Mouse (Mus musculus) C2C12 (cell line): ENCODE measurements around the gene Phb2. TPM values are rescaled to one million over a fixed set of nuclear protein-coding genes. Genes with fewer than 3 reads are reported as not detected.

Experiments used
- H3K27me3 ChIP-seq: one replicate; pipeline ENCODE4 v1.6.1; 2011; ENCODE audit not compliant: control insufficient read depth, insufficient read depth, insufficient read length
- H3K36me3 ChIP-seq: one replicate; pipeline ENCODE4 v1.6.1; 2011; ENCODE audit not compliant: control insufficient read depth, insufficient read depth
- H3K4me3 ChIP-seq: one replicate; pipeline ENCODE4 v1.5.1; 2011; ENCODE audit warnings: mild to moderate bottlenecking, control low read depth; ENCODE audit not compliant: poor library complexity, insufficient read depth, severe bottlenecking
- H3K79me2 ChIP-seq: one replicate; pipeline ENCODE4 v1.6.1; 2011; ENCODE audit not compliant: control insufficient read depth, insufficient read depth
- H3K79me3 ChIP-seq: one replicate; pipeline ENCODE4 v1.6.1; 2011; ENCODE audit warnings: low read depth, control low read depth
- H3ac ChIP-seq: one replicate; pipeline ENCODE3; 2011; ENCODE audit warnings: low read depth; ENCODE audit not compliant: control insufficient read depth, insufficient read length
- CEBPB ChIP-seq: IDR thresholded peaks from one replicate; pipeline ENCODE4 v1.6.1; 2011; ENCODE audit warnings: low read depth, mild to moderate bottlenecking, control low read depth, moderate library complexity
- CTCF ChIP-seq: IDR thresholded peaks from one replicate; pipeline ENCODE4 v1.5.1; 2011; ENCODE audit not compliant: control insufficient read depth, insufficient read depth, insufficient read length
- FOSL1 ChIP-seq: IDR thresholded peaks from one replicate; pipeline ENCODE4 v1.8.0; 2011; ENCODE audit warnings: mild to moderate bottlenecking, low read length; ENCODE audit not compliant: poor library complexity, insufficient read depth, severe bottlenecking
- MAX ChIP-seq: IDR thresholded peaks from one replicate; pipeline ENCODE4 v1.6.1; 2011; ENCODE audit warnings: mild to moderate bottlenecking, control low read depth
- MYOD1 ChIP-seq: IDR thresholded peaks from one replicate; pipeline ENCODE4 v1.6.1; 2011; ENCODE audit warnings: low read depth; ENCODE audit not compliant: control insufficient read depth, insufficient read length
- MYOG ChIP-seq: IDR thresholded peaks from one replicate; pipeline ENCODE4 v1.6.1; 2011; ENCODE audit not compliant: control insufficient read depth, insufficient read length; ENCODE audit errors: extremely low read depth
- USF1 ChIP-seq: IDR thresholded peaks from one replicate; pipeline ENCODE4 v1.6.1; 2011; ENCODE audit warnings: low read depth, mild to moderate bottlenecking, control low read depth, moderate library complexity
- polyA plus RNA-seq: library from polyadenylated mRNA; unstranded; fragments of >200 nt; fragmentation: generic; extraction: Trizol; gene quantifications from one replicate; pipeline ENCODE4 v1.2.1, GENCODE M21; 2012; ENCODE audit warnings: missing spikeins

Phb2 gene
- polyA plus RNA-seq, 1 experiment, result 456 TPM

- Histone ChIP-seq H3ac (no peak overlapping the region), H3K27me3 (no peaks in the 10 kb centered on the region), H3K36me3 (no peaks in the 10 kb centered on the region), H3K79me2 (no peaks in the 10 kb centered on the region), H3K4me3 (no peak overlapping the region), H3K79me3 (no peaks in the 10 kb centered on the region)
- TF ChIP-seq CEBPB (no peak), CTCF (no peak), FOSL1 (no peak), MYOD1 (no peak), USF1 (no peak), MYOG (no peak)
Observed at GRCm38 (mm10) chr6:124723541-124723940, 11.4 kb downstream of the Phb2 start.

GRCm38 (mm10) chr6:124724472-124724871, 12.3 kb downstream of the Phb2 start:
- TF ChIP-seq MYOG, result no peak
- no peak for TF ChIP-seq MAX
- TF ChIP-seq USF1, result no peak
- TF ChIP-seq FOSL1, result no peak
- TF ChIP-seq MYOD1, result no peak
- no peak for TF ChIP-seq CEBPB
- TF ChIP-seq CTCF, result no peak
- no peaks in the 10 kb centered on the region for H3K27me3 ChIP-seq
- no peaks in the 10 kb centered on the region for H3K79me2 ChIP-seq
- H3K4me3 ChIP-seq, result no peak overlapping the region
- H3ac ChIP-seq, result no peak overlapping the region
- no peaks in the 10 kb centered on the region for H3K79me3 ChIP-seq
- no peaks in the 10 kb centered on the region for H3K36me3 ChIP-seq

DNA sequence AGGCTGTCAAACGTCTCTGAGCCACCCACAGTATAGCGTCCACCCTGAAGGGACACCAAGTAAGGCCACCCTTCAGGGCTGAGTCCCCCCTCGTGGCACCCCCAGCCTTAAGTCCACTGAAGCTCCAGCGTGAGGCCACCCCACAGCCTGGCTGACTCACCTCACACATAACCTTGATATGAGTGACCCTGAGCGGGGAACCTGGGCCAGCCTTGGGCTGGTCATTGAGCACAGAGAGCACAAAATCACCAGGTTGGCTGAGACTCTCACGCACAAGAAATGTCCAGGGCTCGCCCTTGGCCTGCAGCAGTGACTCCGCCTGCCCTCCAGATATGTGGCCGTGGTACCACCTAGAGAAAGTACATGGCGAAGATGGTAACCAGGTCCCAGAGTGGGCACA, 16.5 kb downstream of the Phb2 start:
- no peaks in the 10 kb centered on the region for H3K79me2 ChIP-seq
- H3K27me3 ChIP-seq, result no peaks in the 10 kb centered on the region
- no peak overlapping the region for H3ac ChIP-seq
- no peaks in the 10 kb centered on the region for H3K79me3 ChIP-seq
- no peak overlapping the region for H3K4me3 ChIP-seq
- H3K36me3 ChIP-seq, result no peaks in the 10 kb centered on the region
- no peak for TF ChIP-seq MYOD1
- TF ChIP-seq USF1, result no peak
- no peak for TF ChIP-seq MAX
- no peak for TF ChIP-seq CEBPB
- no peak for TF ChIP-seq CTCF
- TF ChIP-seq FOSL1, result no peak
- no peak for TF ChIP-seq MYOG

DNA sequence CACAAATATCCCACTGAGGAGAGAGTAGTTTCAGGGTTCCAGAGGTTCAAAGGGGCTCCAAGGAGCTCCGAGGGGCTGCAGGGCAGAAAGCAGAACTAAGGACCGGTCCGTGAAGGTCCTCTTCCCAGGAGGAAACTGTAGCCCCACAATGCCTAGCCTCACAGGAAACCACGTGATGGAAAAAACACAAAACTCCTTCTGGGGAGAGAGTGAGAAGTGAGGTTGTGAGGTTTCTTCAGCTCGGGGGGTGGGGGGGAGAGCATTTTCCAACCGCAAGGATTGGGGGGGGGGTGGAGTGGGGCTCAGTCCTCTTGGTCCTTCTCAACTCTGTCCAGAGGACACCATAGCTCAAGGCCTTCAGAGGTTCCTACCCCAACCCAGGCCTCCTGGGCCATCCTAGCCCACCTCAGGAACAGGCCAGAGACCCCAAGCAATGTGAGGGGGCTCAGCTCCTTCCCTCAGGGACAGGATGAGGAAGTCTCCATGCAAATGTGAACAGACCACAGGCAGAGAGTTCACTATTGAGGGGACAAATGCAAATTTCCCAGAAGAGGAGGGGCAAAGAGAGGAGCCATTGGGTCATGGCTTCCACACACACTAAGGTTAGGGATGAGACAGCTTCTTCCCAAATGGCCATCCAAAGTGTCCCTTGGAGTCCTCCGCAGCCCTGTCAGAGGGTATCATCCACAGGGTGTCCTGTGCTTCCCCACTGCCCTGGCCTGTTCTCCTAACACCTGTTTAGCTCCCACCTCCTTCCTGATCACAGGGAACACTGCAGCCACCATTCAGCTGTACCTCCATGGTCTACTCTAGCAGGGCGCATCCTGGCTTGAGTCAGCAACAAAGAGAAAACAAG, 17.9 kb downstream of the Phb2 start:
- no peaks in the 10 kb centered on the region for H3K27me3 ChIP-seq
- TF ChIP-seq FOSL1 (no peak), MYOG (no peak), CTCF (no peak), MAX (no peak), USF1 (no peak), MYOD1 (no peak), CEBPB (no peak)
- H3K79me2 ChIP-seq, result no peaks in the 10 kb centered on the region
- no peak overlapping the region for H3ac ChIP-seq
- no peaks in the 10 kb centered on the region for H3K79me3 ChIP-seq
- no peaks in the 10 kb centered on the region for H3K36me3 ChIP-seq
- no peak overlapping the region for H3K4me3 ChIP-seq

DNA sequence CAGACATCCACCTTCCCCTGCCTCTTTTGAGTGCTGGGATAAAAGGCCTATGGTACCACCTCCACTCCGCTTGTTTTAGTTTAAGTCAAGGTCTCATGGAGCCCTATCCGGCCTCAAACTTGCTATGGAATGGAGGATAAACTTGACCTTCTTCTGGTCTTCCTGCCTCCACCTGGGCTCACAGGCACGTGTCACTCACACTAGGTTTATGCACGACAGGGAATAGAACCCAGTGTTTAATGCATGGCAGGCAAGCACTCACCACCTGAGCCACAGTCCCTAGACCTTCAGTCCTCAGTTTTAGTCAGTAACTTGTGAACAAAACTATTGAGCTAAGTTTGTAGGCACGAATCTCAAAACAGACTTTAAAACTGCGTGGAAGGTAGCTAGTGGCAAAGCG, 18.9 kb downstream of the Phb2 start:
- Histone ChIP-seq H3K36me3 (no peaks in the 10 kb centered on the region), H3ac (no peak overlapping the region), H3K27me3 (no peaks in the 10 kb centered on the region), H3K79me3 (no peaks in the 10 kb centered on the region), H3K4me3 (no peak overlapping the region), H3K79me2 (no peaks in the 10 kb centered on the region)
- no peak for TF ChIP-seq MYOG
